Mouse (Mus musculus): ENCODE results near the gene Znrd1.

GRCm38 (mm10) chr17:36908235-36908634 lies 50.1 kb downstream of the Znrd1 start:
- TF ChIP-seq POLR2A (IDR thresholded peaks at IDR 0.05; ENCODE audit: borderline replicate concordance, control insufficient read depth, low read depth, low read length) (no peak), CTCF (IDR thresholded peaks at IDR 0.05; ENCODE audit: control insufficient read depth, insufficient read depth, low read length) (no peak)
